Mouse (Mus musculus): ENCODE measurements around the gene Trak1.

DNA sequence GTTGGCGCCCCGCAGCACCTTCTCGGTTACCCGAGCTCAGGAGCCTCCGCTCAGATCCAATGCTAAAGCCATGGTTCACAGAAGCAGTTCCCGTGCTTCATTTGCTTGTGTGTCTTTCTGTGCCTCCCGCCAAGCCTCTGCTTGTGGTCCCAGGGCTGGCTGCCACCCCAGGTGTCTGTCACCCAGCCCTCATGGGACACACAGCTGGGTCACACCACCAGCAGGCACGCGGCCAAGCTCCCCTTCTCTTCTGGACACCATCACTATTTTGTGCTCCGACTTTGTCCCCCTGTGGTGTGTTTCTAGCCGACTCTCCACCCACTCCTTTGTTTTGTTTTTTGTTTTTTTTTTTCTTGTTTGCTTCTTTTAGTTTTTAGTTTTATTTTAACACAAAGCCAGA lies 170.2 kb downstream of the Trak1 start:
- TF ChIP-seq POLR2A (IDR thresholded peaks at IDR 0.05; ENCODE audit: insufficient read depth, low read length) (no peak), CTCF (IDR thresholded peaks at IDR 0.05; ENCODE audit: low read depth, low read length) (no peak)

Measured in ES-Bruce4 (cell line).